Mouse (Mus musculus) CD8-positive naive resting alpha-beta T cell, adult 2 months (primary cell): ENCODE data around the gene Zscan5b.
"Not testable (repeated sequence)": the region's sequence is repeated elsewhere in the genome, so short reads cannot be mapped to it uniquely, and the experiment has no call there.

Experiments used
- DNase-seq, 2 experiments: peaks; one replicate each; pipeline ENCODE4 v3.0.0; 2022; ENCODE audit warnings: low read depth in 2 of 2, low spot score in 2 of 2

The Zscan5b gene

DNA sequence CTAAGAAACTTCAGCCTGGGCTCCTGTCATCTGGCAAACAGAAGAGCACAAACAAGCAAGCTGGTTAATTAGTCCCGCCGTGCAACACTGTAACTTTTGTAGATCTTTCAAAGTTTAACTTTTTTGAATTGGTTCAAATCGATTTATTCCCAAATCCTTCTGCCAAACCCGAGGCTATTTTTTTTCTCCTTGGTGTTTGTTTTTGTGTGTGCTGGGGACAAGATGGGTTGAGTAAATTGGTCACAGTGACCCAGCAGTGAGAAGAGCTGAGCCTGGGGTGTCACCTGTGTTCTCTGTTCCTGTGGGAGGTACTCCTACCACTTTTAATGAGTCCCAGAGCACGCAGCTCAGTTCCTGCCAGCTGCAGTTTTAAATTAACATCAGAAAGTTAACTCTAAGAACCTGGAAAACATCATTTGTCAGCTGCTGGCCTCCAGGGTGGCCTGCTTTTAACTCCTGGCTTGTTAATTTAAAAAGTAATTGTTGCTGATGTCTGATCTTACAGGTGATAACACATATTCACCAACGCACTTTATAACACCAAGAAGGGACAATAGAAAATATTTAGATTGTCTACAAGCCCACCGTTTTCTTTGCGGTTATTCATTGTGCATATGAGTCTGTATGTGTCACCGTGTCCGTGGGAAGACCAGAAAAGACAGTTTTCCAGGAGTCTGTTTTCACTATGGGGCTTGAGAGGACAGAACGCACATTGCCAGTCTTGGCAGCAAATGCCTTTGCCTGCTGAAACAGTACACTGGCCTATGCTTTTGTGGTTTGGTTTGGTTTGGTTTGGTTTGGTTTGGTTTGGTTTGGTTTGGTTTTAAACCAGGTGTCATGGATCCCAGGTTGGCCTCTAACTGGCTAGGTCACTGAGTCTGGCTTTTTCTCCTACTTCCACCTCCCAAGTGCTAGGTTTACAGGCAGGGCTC, 22.5 kb downstream of the Zscan5b start:
- DNase-seq = no peak

DNA sequence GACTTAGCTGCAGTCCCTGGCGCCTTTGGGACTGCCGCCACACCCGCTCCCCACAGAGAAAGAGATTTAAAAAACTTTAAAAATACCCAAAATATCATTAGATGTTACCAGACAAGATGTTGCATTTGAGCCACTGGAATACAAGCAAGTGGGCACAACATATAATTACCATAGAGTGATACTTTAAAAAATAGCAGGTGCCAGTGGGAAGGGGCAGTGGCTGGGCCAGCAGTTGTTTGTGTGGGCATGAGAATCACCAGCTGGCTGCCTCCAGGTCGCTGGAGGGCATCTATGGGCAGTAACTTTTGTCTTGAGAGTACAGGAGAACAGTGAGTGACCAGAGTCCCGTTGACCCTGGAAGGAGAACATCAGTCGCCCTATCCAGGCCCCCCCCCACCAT, 30.3 kb downstream of the Zscan5b start, which contains the start of gene Epp13:
Epp13 (plus strand) TSS at position 301 of the 400 bp plus-strand sequence.
- no peak for DNase-seq

DNA sequence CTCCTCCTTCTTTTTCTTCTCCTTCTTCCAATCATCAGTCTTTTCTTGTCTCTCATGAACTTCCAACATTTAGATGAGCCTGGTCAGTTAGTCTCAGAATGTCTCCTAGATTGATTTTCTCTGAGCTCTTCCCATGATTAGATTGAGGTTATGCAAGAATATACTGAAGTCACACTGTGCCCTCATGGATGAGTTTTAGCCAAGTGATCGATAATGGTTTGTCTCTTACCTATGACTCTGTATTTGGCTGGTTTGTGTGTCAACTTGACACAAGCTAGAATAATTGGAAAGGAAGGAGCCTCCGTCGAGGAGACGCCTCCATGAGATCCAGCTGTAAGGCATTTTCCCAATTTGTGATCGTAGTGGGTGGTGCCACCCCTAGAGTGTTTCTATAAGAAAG, 32.4 kb downstream of the Zscan5b start:
- DNase-seq = no peak

DNA sequence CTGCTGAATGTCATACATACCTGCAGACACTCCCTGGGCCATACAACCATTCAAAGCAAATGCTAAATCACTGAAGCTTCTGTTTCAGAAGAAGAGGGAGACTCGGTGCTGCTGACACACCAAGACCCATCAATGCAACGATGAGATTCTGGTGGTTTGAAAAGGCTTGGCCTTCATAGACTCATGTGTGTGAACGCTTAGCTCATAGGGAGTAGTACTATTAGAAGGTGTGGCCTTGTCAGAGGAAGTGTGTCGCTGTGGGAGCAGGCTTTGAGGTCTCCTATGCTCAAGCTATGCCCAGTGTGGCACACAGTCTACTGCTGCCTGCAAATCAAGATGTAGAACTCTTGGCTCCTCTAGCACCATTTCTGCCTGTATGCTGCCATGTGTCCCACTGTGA, 35.3 kb downstream of the Zscan5b start:
- no peak for DNase-seq

DNA sequence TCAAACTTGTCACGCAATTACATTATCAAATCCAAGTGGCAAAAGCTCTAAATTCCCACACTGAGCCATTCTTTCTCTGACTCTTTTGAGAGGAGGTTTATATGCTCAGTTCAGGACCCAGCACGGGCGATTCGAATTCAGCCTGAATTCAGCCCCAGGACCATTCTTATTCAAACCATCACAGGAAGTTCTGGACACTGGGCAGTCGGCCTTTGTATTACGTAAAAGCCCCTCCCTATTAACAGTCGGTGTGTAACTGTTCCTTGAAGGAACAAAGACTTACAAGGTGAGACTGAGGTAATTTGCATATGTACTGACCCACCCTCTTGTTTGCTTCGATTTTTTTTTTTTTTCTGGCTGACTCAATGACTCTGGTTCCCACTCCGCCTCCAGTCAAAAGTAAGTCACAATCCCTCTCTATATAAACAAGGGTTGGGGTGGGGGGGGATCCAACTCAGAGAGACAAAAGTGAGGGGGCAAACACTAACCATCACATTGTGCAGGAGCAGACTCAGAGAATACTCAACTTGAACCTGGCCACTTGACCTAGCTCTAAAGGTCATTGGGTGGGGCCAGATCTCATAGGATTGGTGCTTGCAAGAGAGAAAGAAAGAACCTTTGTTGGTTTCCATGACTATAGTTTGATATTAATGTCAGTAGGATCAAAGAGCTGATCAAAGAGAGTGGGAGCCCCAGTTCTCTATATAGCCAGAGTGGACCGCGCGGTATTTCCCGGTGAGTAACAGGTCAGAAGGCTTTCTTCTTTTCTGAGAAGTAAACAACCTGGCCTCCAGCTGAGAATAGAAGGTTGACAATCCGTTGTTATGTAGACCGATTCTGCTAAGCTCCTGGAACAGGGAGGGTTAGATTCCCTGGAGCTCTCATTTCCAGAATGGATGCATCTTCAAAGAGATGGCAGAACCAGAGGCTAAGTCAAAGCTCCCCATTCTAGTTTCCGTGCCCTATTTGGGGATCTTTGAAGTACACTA, 36.4 kb downstream of the Zscan5b start:
- DNase-seq = no peak

DNA sequence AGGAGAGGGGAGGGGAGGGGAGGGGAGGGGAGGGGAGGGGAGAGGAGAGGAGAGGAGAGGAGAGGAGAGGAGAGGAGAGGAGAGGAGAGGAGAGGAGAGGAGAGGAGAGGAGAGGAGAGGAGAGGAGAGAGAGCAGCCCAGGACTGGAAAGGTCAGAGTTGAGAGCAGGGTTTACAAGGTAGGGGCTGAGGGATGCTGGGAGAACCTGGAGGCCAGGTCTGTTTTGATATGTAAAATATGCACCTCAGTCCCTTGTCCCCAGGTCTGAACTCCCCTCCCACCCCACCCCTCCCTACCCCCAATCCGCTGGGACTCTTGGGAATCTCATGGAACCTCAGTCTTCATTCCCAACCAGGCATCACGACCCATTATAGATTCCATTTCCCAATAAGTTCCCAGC, 37.9 kb downstream of the Zscan5b start:
- DNase-seq = not testable (repeated sequence)

DNA sequence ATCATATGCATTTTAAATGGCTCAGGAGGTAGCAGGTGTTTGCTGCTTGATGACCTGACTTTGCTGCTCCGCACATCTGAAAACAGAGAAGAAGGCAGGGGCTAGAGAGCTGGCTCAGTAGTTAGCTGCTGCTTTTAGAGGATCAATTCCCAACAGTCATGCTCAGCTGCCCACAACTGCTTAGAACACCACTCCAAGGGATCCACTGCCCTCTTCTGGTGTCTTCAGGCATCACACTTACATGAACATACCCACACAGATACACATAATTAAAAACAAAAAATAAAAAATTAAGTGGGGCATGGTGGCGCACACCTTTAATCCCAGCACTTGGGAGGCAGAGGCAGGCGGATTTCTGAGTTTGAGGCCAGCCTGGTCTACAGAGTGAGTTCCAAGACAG, 40.0 kb downstream of the Zscan5b start:
- no peak for DNase-seq

DNA sequence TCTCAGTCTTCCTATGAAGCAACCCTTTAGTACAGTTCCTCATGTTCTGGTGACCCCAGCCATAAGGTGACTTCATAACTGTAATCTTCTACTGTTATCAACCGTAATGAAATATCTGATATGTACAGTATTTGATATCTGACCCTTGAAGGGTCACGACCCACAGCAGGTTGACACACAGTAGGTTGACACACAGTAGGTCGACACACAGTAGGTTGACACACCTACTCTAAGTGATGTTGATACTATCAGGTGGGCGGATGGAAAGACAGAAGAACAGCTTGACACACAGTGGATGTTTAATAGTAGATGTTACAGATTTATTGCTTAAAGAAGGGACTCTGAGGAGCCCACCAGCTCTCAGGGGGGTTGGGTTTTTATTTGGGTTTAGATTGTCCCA, 40.9 kb downstream of the Zscan5b start:
- DNase-seq = no peak

DNA sequence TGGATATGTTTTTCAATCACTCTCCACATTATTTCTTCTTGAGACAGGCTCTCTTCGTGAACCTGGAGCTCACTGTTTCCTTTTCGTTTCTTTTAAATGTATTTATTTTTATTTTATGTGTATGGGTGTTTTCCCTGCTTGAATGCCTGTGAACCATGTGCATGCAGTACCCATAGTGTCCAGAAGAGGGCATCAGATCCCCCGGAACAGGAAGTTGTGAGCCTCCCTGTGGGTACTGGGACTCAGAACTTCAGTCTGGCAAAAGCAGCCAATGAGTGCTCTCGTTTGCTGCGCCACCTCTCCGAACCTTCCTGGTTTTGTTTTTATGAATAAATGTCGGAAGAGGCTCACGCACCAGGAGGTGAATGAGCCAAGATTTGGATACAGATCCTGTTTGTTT, 43.6 kb downstream of the Zscan5b start:
- DNase-seq = peak; percentile 42 to 54

DNA sequence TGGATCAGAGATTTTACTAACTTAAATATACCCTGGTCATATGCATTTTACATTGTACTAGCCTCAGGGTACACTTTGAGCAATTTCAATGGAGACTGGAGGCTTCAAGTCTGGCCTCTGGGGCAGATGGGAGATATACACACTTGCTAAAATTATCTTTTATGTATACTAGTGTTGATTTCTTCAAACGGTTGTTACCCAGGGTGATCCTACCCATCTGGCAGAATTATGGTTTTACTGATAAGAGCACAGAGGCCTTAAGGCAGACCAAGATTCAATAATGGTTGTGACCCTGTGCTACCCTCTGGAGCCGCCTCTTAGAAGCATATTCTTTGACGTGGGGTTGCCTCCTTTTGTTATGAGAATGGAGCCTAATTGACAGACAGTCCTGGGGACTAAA, 55.8 kb downstream of the Zscan5b start:
- no peak for DNase-seq

DNA sequence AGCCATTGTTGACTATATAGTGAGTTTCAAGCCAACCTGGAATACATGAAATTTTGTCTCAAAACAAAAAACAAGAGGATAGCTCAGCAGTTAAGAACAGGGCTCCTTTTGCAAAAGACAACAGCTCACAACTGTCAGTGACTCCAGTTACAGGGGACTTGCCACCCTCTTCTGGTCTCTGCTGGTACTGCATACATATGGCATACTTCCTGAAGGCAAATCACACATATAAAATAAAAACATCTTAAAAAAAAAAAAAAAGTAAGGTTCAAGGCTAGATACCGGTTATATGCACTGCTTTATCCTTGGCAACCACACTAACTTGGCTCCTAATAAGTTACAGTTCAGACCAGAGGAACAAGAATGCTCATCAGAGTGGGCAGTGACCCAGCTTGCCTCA, 60.7 kb downstream of the Zscan5b start:
- peak; percentile 79 to 87 for DNase-seq

DNA sequence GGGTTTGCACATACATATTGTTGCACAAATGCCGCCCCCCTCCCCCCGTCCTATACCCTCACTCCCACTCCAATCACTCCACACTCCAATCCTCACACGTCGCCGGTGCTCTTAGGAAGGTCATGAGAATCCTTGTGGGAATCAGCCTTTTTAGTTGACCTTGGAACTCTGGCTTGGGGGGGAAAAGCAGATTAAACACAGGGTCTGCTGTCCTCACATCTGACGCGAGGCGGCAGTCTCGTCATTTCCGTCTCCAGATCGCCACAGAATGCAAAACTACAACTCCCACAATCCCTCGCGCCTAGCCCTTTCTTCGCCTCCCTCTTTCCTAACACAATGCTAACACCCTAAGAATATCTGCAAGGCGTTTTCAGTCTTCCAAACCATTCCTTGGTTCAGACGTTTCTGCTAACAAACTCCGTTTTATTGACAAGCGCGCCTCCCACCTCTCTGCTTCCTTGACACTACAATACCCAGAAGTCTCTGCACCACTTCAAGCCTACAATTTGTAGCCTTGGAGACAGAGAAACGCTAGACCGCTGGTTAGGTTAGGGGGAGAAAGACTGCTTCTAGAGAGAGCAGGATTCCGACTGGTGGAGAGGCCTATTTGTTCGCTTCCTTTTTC, 61.5 kb downstream of the Zscan5b start:
- DNase-seq = peak; percentile 56 to 73

DNA sequence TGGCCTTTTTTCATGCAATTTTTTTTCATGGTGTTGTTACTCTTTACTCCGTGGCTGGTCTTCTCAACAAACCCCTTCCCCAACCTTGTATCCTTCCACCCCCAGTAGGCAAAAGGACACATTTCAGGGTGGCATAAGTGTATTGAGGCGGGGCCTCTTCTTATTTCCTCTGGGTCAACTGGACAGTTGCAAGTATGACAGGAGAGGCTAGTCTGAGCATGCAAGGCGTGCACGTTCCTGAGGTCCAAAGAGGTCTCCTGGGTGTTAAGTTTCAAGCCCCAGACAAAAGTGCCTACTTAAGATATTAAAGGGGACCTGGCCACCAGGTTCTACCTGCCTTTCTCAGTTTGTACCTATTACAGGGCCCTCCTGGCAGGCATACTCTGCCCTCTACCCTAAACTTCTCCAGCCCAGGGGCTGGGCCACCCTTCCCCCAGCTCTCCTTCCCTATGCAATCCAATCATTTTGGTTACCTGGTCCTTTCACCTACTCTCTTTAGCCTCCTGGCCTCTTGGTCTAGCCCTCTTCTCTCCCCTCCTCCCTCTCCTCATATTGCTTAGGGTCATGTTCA, 62.4 kb downstream of the Zscan5b start:
- no peak for DNase-seq

DNA sequence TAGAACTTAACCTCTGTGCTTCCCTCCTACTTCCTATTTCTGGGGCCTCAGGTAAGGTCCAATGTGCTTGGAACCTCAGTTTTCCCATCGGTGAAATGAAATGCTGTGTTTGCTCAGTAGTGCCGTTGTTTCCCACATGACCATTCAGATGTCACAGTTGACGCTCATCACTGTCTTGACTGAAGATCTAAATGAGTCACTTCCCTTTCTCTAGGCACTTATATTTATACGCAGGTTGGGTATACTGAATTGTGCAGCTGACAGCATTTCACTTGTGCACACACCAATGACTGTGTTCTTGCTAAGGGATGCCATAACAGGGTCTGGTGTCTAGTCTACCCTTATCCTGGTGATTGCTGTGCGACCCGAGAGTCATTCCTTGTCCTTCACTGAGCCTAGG, 63.3 kb downstream of the Zscan5b start:
- DNase-seq = no peak

DNA sequence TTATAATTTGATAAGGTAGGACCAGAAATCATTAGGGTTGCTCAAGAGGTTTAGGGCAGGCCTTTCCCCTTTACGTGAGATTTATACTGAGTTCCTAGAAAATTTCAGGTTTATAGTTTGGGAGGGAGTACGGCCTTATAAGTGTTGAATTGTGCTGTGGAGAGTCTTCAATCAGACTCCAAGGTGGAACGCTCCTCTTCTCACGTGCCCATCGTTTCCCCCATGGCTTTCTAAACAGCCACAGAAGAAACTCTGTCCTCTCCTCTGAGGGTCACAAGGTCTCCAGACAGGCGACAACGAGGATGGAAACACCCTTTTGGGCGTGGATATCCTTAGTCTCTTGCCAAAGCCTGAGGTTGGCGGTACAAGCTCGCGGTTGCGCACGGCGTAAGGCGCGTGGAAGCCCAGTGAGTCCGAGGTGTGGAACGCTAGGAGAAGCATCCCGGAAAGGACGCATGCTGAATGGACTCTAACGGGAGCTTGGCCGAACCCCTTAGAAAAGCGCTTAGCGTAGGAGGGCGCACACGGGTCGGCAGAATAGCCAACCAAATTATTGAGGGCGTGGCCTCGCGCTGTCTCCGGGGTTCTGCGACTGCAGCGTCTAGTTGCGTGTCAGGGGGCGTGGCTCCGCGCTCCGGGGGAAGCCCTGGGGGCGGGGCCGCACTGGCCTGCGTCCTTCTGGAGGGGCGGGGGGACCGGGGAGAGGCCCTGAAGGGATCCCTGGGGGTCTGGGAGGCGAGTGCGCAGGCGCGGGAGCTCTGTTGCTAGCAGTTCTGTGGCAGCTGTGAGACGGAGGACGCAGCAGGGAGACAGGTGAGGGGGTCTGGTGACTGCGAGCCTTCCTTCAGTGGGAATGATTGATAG, 64.0 kb downstream of the Zscan5b start, which contains the start of gene Zfp667:
Zfp667 (plus strand) TSS at position 738 of the 864 bp plus-strand sequence.
- DNase-seq = peak; percentile 95 to 96

DNA sequence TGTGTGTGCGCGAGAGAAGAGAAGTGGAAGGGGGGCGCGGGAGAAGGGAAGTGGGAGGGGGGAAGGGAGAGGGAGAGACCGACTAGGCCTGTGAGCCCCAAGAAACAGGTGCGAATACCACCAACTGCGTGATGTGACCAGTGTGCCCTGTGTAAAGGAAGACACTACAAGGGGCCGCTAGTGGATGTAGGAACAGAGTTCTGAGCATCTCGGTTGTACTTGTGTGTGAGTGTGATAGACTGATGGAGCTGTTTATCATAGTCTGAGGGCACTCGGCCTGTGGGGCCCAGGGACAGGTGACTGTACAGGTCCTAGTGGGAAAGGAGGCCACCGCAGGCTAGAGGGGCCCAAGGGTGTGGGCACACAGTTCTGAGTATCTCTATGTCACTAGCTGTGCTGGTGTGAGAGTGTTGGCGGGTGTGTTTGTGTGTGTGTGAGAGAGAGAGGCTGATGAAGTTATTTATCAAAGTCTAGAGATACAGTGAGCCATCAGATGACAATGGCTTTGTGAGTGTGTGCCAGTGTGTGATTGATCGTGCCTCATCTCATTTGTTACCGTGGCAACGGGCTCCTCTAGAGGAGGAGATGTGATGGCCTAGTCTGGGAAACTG, 64.9 kb downstream of the Zscan5b start:
- peak in 1 of 2 experiments; percentile 6 for DNase-seq
